Mouse (Mus musculus): Measurements from ENCODE around the gene Lrch3. TPM values are rescaled to one million over a fixed set of nuclear protein-coding genes. Genes with fewer than 3 reads are reported as not detected.

Lrch3 gene
- polyA plus RNA-seq (2017; shearing (Covaris generic)): 68.6 TPM

DNA sequence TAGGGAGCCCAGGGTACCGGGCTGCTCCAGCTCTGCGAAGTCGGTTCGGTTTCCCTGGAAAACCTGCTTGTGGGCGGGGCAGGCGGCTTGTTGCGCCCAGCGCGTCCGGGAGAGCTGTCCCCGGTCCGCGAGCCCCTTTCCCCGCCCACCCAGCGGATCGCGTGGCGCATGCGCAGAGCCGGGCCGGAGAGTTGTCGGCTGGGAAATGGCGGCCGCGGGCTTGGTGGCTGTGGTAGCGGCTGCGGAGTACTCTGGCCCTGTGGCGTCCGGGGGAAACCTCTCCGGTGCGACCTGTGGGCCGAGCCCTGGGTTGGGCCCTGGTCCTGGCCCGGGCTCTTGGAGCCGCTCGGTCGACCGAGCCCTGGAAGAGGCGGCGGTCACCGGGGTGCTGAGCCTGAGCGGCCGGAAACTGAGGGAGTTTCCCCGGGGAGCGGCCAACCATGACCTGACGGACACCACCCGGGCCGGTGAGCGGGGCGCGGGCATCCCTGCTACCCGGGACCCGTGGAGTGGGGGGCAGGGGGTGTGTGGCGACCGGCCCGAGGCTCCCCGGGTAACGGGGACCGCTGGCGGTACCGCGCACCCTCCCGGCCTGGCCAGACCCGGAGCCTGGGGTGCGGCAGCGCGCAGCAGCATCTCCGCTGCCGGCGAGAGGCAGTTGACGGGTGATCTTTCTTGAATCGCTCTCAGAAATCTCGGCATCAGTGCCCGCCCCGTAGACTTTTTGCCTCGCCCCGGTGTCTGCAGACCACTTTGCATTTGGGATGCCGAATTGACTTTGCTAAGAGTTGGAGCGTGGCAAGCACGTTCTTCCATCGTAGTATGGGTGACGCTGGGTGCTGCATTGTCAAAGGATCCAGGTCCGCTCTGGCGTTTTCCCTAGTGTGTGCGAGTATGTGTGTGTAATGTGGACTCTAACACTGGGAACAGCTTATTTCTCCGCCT lies at the start of gene Lrch3:
TSS of gene Lrch3 (plus strand) at position 164 of the 945 bp plus-strand sequence.

DNA sequence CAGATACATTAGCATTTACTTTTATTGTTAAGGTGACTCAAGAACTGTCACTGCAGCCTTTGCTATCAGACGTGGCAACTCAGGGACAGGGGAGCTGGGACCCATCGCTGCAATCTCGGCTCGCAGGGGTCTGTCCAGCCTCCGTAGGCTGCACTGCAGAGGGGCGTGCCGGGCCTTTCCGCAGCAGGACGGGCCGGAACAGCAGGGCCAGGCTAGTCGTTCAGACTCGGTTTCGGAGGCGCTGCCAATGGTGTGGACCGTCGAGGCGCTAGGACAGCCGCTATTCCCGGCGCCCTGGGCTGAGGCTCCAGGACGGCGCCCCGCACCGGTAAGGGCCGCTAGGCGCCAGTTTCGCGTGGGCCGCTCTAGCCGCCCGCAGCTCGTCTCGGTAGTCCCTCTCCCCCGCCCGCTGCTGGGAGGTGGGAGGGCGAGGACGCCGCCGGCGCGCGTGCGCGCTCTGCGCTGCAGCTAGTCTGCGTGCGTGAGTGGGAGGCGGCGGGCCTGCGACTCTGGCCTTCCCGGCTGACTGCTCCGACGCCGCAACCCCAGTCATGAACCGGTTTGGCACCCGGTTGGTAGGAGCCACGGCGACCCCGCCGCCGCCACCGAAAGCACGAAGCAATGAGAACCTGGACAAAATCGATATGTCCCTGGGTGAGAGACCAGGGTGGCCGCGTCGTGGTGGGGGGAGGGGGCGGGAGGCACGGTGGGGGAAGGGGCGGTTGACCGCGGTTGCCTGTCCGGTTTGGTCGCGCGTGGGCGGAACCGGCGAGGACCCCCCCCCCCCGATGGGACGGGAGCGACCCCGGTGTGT lies 36.4 kb upstream of the Lrch3 start, which contains the start of the genes Fyttd1 and Rubcn:
TSS of gene Fyttd1 (plus strand) at position 158 of the 814 bp plus-strand sequence.
TSS of gene Rubcn (minus strand) at position 424 of the 814 bp plus-strand sequence.

DNA sequence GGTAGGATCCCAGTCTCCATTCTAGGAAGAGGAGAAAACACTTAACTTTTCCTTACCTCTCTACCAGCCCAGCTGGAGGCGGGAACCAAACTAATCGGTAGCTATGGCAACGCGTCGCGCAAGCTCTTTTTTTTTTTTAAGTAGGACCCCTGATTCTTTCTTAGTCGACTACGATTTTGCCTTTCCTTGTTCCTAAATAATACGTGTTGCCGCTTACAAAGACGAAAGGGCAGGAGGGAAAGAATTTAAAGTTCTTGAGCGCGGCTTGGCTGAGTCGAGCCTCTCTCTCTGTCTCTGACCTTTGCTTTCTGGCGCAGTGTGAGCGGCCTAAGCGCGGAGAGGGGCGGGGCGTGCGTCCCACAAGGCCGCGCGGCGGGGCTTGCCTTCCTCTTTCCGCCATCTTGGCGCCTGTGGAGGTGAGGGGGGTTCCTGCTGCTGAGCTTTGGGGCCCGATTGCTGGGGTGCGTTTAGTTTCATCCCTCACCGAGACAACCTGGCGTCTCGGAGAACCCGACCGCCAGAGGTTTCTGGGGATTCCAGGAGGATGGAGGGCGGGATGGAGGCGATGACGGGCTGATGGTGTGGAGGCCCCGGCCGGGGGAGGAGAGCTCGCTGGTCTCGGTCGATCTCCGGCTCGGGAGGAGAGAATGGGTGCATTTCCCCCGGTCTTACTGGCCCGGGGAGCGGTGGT lies 142.3 kb downstream of the Lrch3 start, which contains the start of the genes Iqcg and Rpl35a:
TSS of gene Iqcg (minus strand) at position 124 of the 691 bp plus-strand sequence.
TSS of gene Rpl35a (plus strand) at position 359 of the 691 bp plus-strand sequence.

DNA sequence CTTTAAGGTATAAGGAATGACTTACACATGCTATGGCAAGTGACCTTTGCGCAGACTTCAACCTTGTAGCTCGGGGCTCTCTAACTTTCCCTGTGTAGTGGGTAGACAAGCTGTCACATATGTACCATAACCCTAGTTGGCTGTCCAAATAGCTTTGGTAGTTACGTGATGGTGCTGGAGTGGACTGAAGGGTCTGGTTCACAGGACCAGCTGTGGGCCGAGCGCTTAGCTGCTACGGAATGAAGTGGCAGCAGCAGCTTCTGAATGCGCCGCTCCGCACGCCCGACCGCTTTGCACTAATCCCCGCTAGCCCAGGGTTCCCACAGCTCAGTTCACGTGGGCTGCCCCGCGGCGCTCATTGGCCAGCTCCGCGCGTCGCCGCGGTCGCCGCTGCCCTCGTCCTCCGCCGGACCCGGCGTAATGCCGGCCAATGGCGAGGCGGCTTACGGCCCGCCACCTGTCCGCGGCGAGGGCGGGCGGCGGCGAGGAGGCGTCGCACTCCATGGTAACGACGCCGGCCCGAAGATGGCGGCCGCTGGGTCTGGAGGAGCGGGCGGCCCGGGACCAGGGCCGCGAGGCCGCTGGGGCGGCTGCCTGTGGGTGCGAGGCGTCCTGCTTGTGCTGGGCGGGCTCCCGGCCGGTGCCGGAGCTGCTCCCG lies 148.3 kb downstream of the Lrch3 start, which contains the start of gene Lmln:
TSS of gene Lmln (plus strand) at position 498 of the 658 bp plus-strand sequence.

Other genes starting within 250 kb of the Lrch3 start
- 0.60 TPM for gene Muc4, start 178.2 kb upstream of the Lrch3 start, polyA plus RNA-seq (2017; shearing (Covaris generic))
- gene Muc20, start 116.7 kb upstream of the Lrch3 start, polyA plus RNA-seq (2017; shearing (Covaris generic)): not detected
- gene Smbd1, start 103.6 kb upstream of the Lrch3 start, polyA plus RNA-seq (2017; shearing (Covaris generic)): not detected
- gene Fyttd1, start 36.6 kb upstream of the Lrch3 start, polyA plus RNA-seq (2017; shearing (Covaris generic)): 61.0 TPM
- 8.5 TPM for gene Rubcn, start 36.3 kb upstream of the Lrch3 start, polyA plus RNA-seq (2017; shearing (Covaris generic))
- 1.9 TPM for gene Iqcg, start 142.1 kb downstream of the Lrch3 start, polyA plus RNA-seq (2017; shearing (Covaris generic))
- gene Rpl35a, start 142.4 kb downstream of the Lrch3 start, polyA plus RNA-seq (2017; shearing (Covaris generic)): 613 TPM
- gene Lmln, start 148.4 kb downstream of the Lrch3 start, polyA plus RNA-seq (2017; shearing (Covaris generic)): 1.5 TPM